ENCODE assay signal across 16 mouse cellular contexts in genomic region chr19:29019647-29020046, GRCm38 (mm10). TPM values are rescaled to one million over a fixed set of nuclear protein-coding genes. Genes with fewer than 3 reads are reported as not detected.
A peak's percentile ranks its signal among the peaks of the same experiment; 100 is the strongest.
DNase-seq lines count a peak whose midpoint lies in the region; ATAC-seq and TF ChIP-seq lines count a peak whose summit lies in the region.
"Had no signal": no experiment of that assay in that cellular context is flagged by ENCODE, and none has a peak within 500 bp of the region (broad histone marks: within the 10 kb centered on the region; RNA-seq: fewer than 3 reads in every experiment).

No protein-coding gene starts in this region.

- ATAC-seq in lung, embryonic 14.5 days (ENCODE audit: insufficient read depth): no peak

- H3K27me3 ChIP-seq in heart, adult 2 months (ENCODE audit: control insufficient read depth, insufficient read depth, low read length): no peaks in the 10 kb centered on the region
- H3K27me3 ChIP-seq in lung, embryonic 14.5 days (ENCODE audit: insufficient read depth, low read length): no peaks in the 10 kb centered on the region
- no peaks in the 10 kb centered on the region for H3K27me3 ChIP-seq in splenic B cell, adult 2 months (ENCODE audit: control insufficient read depth, insufficient read depth, low read length, poor library complexity, severe bottlenecking)
- H3K27me3 ChIP-seq: embryonic facial prominence, embryonic 15.5 days; liver, embryonic 13.5 days; megakaryocyte, embryonic 14.5 days had no signal

- no peak overlapping the region for H3K4me2 ChIP-seq in lung, embryonic 14.5 days
- H3K4me2 ChIP-seq: embryonic facial prominence, embryonic 15.5 days; heart, embryonic 11.5 days; hindbrain, embryonic 14.5 days; liver, embryonic 13.5 days had no signal

- no peak for DNase-seq in heart, adult 2 months
- DNase-seq in heart, postnatal 10 days: no peak
- no peak for DNase-seq in lung, embryonic 14.5 days
- no peak for DNase-seq in lung, postnatal 14 days
- DNase-seq in NIH3T3 (ENCODE audit: low read depth): peak; percentile 21
- peak; percentile 10 for DNase-seq in splenic B cell, adult 2 months (ENCODE audit: low read depth, low spot score)
- DNase-seq in frontal cortex, postnatal 25 days (ENCODE audit: low spot score in 2 of 2): no peak
- DNase-seq in urinary bladder, postnatal 4 days (ENCODE audit: low spot score in 2 of 2): no peak
- DNase-seq: cerebellum, postnatal 36 days; kidney, postnatal 14 days; liver, embryonic 13.5 days; right cerebral cortex, postnatal 4 days had no signal

- TF ChIP-seq CTCF in heart, adult 2 months (IDR thresholded peaks at IDR 0.05): peak; percentile 62
- peak; percentile 33; the same call in 1 of the 2 replicates for TF ChIP-seq CTCF in lung, embryonic 14.5 days (IDR thresholded peaks at IDR 0.05; ENCODE audit: low read depth)

- H3K9me3 ChIP-seq in lung, embryonic 14.5 days (ENCODE audit: low read depth, low read length): no peaks in the 10 kb centered on the region
- H3K9me3 ChIP-seq: embryonic facial prominence, embryonic 15.5 days; liver, embryonic 13.5 days; megakaryocyte, embryonic 14.5 days had no signal

- H3K79me2 ChIP-seq in heart, adult 2 months (replicated peaks; ENCODE audit: control insufficient read depth, insufficient read depth, low read length): no peaks in the 10 kb centered on the region

- H3K36me3 ChIP-seq in heart, adult 2 months (ENCODE audit: control insufficient read depth, insufficient read depth, low read length): peaks cover 26% of the 10 kb centered on the region
- peaks cover 85% of the 10 kb centered on the region for H3K36me3 ChIP-seq in lung, embryonic 14.5 days (ENCODE audit: insufficient read depth)
- H3K36me3 ChIP-seq in splenic B cell, adult 2 months (ENCODE audit: control insufficient read depth, insufficient read depth, low read length, poor library complexity, severe bottlenecking): peaks cover 5% of the 10 kb centered on the region; the same call in 1 of the 2 replicates

- no peak for TF ChIP-seq EP300 in heart, adult 2 months (IDR thresholded peaks at IDR 0.05; ENCODE audit: insufficient read depth, low read depth, low read length)

- peaks cover 5% of the 10 kb centered on the region for H3K4me1 ChIP-seq in heart, adult 2 months (ENCODE audit: control insufficient read depth, insufficient read depth, low read length)
- no peaks in the 10 kb centered on the region; the same call in 1 of the 2 replicates for H3K4me1 ChIP-seq in lung, embryonic 14.5 days (ENCODE audit: insufficient read depth)
- H3K4me1 ChIP-seq: liver, embryonic 13.5 days had no signal

- H3K9ac ChIP-seq in heart, adult 2 months (ENCODE audit: low read depth, low read length): no peak overlapping the region
- H3K9ac ChIP-seq in lung, embryonic 14.5 days: no peak overlapping the region
- H3K9ac ChIP-seq: embryonic facial prominence, embryonic 15.5 days; hindbrain, embryonic 14.5 days; liver, embryonic 13.5 days had no signal

- TF ChIP-seq POLR2A in heart, adult 2 months (IDR thresholded peaks at IDR 0.05; ENCODE audit: insufficient read depth, low read depth, low read length): no peak

- WGBS in heart, adult 2 months: 97% methylated on average over 3 of the region's 3 CpGs
- 96% methylated on average over 3 of the region's 3 CpGs for WGBS in lung, embryonic 14.5 days

- H3K27ac ChIP-seq in heart, adult 2 months: no peak overlapping the region
- H3K27ac ChIP-seq in lung, embryonic 14.5 days (ENCODE audit: low read depth): no peak overlapping the region
- H3K27ac ChIP-seq: embryonic facial prominence, embryonic 15.5 days; hindbrain, embryonic 14.5 days; liver, embryonic 13.5 days had no signal

- intact Hi-C loops in heart, adult 2 months (cut with DNase I): no loop called here
- intact Hi-C loops in heart, postnatal 10 days (cut with DNase I): no loop called here

- no peak overlapping the region for H3K4me3 ChIP-seq in heart, adult 2 months
- H3K4me3 ChIP-seq in lung, embryonic 14.5 days (ENCODE audit: low read depth, low read length): no peak overlapping the region
- H3K4me3 ChIP-seq: embryonic facial prominence, embryonic 15.5 days; liver, embryonic 13.5 days; megakaryocyte, embryonic 14.5 days had no signal

RNA-seq across cellular contexts. Expression of gene Ak3, which starts 28.1 kb away (rescaled TPM):
- 100 to 1,000 TPM in 1 of 2 experiments, 10 to 100 TPM in 1; 85.8 to 101 TPM for total RNA-seq in heart, adult 2 months (2021)
- polyA plus RNA-seq in heart, adult 2 months (2012; rRNA removed): 70.1 and 94.1 TPM in 2 replicates
- 10 to 100 TPM; 82.7 to 83.3 TPM for total RNA-seq in heart, postnatal 10 days (2021)
- 67.1 and 69.3 TPM in 2 replicates for polyA plus RNA-seq in lung, embryonic 14.5 days (2014; fragmentation: Nextera tagmentation; extraction: Ambion mirVana)

RNA-seq across cellular contexts. Expression of gene Cdc37l1, which starts 29.5 kb away (rescaled TPM):
- 10 to 100 TPM; 68.6 to 80.4 TPM for total RNA-seq in heart, adult 2 months (2021)
- polyA plus RNA-seq in heart, adult 2 months (2012; rRNA removed): 20.4 and 37.3 TPM in 2 replicates
- 10 to 100 TPM; 53.6 to 85.5 TPM for total RNA-seq in heart, postnatal 10 days (2021)
- 44.5 and 46.4 TPM in 2 replicates for polyA plus RNA-seq in lung, embryonic 14.5 days (2014; fragmentation: Nextera tagmentation; extraction: Ambion mirVana)

RNA-seq across cellular contexts. Expression of gene 4430402I18Rik, which starts 52.0 kb away (rescaled TPM):
- 10 to 100 TPM; 22.6 to 27.0 TPM for total RNA-seq in heart, adult 2 months (2021)
- 16.8 and 20.6 TPM in 2 replicates for polyA plus RNA-seq in heart, adult 2 months (2012; rRNA removed)
- 10 to 100 TPM; 15.7 to 16.5 TPM for total RNA-seq in heart, postnatal 10 days (2021)
- 1.7 and 2.1 TPM in 2 replicates for polyA plus RNA-seq in lung, embryonic 14.5 days (2014; fragmentation: Nextera tagmentation; extraction: Ambion mirVana)

RNA-seq across cellular contexts. Expression of gene Plpp6, which starts 55.9 kb away (rescaled TPM):
- 1 to 10 TPM; 6.6 to 7.4 TPM for total RNA-seq in heart, adult 2 months (2021)
- polyA plus RNA-seq in heart, adult 2 months (2012; rRNA removed): 4.9 and 6.6 TPM in 2 replicates
- 1 to 10 TPM; 7.7 to 8.1 TPM for total RNA-seq in heart, postnatal 10 days (2021)
- polyA plus RNA-seq in lung, embryonic 14.5 days (2014; fragmentation: Nextera tagmentation; extraction: Ambion mirVana): 9.6 and 10.3 TPM in 2 replicates

Comparison
In these comparisons a context has a peak if more than half of its experiments do, and no peak if none do; other contexts are left out.
1. DNase-seq: peak in NIH3T3 (single experiment) and splenic B cell, adult 2 months (single experiment); none in heart, adult 2 months (0 of 2), heart, postnatal 10 days (0 of 2), lung, embryonic 14.5 days (single experiment), lung, postnatal 14 days (single experiment), frontal cortex, postnatal 25 days (0 of 2) and urinary bladder, postnatal 4 days (0 of 2).